Mouse (Mus musculus): ENCODE data around the gene Rnf13.
A peak's percentile ranks its signal among the peaks of the same experiment; 100 is the strongest.

Gene Rnf13

GRCm38 (mm10) chr3:57735511-57736370 is at the start of gene Rnf13:
TSS of gene Rnf13 (plus strand) at chr3:57736062.
- peak; percentile 98 to 99 for DNase-seq

GRCm38 (mm10) chr3:57691772-57692171 is 44.1 kb upstream of the Rnf13 start:
- no peak for DNase-seq

GRCm38 (mm10) chr3:57692719-57693118 is 43.1 kb upstream of the Rnf13 start, which contains the start of gene Ankub1:
TSS of gene Ankub1 (minus strand) at chr3:57692799.
- DNase-seq = no peak

DNA sequence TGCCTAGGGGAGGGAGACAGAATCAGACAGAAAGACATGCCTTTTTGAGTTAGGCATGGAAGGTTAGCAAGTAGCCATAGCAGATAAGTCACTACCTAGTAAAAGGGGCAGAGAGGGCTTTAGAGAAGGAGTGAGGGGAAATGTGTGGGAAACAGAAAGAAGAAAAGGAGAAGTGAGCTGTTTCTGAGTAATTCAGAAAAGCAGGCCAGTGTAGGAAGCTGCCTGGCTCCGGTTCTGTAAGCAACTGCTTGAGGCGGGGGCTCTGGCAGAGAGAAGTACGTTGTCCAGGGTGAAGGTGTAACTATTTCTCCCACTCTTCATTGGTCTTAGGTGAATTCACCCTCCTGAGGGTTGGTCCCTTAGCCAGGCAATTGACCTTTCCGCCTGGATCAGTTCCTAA is 39.6 kb upstream of the Rnf13 start:
- DNase-seq = no peak

DNA sequence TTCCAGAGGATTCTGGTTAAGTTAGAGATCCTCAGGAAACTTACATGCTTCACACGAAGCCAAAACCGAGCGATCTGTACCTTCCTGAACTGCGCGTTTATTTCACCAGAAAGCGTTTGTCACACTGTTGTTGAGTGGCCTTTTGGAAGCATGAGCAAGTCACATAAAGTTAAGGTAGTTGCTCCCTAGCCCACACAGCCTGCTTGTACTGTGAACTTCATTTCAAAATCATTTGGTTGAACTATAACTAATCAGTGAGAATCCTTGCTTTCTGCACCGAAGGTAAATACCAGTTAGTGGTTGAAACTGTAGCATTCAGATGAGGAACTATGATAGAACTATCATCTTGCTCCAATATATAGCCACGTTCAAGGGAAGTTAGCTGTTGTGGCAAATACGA is 39.1 kb upstream of the Rnf13 start:
- no peak for DNase-seq

- DNase-seq = no peak
Observed at GRCm38 (mm10) chr3:57714151-57714550, 21.7 kb upstream of the Rnf13 start.

DNA sequence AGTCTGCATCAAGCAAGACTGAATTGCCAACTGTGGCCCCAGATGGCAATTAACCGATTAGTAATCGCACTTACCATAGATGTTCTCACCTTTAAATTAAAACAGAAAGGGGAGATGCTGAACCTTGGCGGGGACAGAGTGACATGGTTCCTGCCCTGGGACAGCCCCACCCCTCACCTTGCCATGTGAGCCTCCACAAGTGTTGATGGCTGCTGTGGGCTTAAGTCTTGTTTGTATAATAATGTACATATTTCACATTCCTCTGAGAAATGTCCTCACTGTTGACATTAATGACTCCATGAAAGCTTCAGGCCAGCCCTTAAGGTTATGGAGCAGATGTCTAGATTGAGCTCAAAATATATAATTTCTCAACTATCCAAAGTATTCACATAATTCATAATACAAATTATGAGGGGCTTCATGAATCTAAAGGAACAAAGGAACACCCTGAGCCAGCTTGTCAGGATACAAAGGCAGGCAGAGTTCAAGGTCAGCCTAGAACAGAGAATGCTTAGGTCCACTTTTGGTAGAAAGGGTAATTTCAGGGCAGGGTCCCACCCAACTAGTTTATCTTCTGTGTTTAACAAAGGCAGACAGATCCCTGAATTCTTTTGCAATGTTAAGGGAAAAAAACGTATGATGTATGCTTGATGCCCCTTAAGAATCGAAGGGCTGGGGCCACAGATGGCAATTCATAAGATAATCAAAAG is 3.5 kb upstream of the Rnf13 start:
- DNase-seq = no peak

GRCm38 (mm10) chr3:57736419-57737095 is 695 bp downstream of the Rnf13 start:
- no peak for DNase-seq

DNA sequence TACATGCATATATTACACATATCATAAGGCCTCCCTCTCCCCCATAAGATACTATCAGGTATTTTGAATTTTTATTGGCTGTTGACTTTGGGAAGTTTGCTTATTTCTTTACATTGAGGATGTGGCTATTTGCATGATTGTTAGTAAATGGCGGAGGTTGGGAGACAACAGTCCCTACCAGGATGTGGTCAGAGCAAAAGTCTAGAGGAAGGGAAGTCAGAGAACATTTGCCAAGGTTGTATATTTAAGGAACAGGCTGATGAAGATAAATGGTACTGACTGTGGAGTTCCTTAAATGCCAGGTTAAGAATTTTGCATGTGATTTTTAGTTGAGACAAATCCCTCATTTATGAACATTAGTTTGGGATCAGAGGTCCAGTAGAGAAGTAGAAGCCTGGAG is 4.0 kb downstream of the Rnf13 start:
- no peak for DNase-seq

DNA sequence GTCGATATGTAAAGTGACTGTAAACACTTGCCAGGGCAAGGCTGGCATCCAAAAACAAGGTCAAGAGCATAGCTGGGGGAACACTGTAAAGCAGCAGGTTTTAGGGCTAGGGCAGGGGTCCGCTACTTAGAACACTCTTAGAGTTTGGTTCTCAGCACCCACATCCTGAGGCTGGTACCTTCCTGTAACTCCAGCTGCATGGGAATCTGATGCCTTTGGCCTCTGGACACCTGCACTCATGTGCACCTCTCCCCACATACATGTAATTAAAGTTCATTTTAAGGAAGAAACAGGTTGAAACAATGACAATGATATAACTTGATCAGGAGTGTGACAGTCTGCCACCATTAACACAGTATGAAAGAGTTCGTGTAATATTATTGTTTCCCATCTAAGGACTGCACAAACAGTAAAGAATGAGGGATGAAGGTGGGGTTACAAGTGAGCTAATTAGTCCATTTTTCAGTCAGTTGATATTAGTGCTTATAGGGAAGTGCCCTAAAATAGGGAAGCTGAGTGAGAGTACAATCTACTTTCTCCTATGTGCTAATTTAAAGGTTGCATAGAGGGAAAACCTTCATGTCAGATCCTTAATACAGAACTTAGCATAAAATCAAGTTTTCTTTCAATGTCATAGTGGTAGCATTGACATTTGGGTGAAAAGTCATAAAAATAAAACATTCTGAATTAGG is 12.9 kb downstream of the Rnf13 start:
- DNase-seq = no peak

GRCm38 (mm10) chr3:57776915-57777314 is 41.1 kb downstream of the Rnf13 start:
- DNase-seq = no peak

- DNase-seq = peak; percentile 10 to 45
Observed at GRCm38 (mm10) chr3:57788472-57788871, 52.6 kb downstream of the Rnf13 start.

GRCm38 (mm10) chr3:57789005-57789962 is 53.4 kb downstream of the Rnf13 start:
- no peak for DNase-seq

DNA sequence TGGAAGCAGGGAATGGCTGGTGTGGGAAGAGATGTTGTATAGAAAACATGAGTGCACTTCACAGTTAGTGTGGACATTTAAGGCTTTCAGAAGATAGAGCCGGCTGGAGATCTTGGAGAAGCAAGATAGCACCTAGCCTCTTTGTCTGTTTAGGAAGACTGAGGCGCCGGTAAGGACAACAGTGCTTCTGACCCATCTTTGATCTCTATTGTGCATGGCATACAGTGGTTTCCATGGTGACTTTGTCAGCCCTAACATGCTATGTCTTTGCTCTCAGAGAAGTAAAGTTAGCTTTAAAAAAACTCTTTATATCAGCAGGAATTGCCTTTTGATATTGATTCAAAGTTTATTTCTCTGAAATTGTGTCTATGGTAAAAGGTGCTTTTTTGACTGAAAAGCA is 55.2 kb downstream of the Rnf13 start:
- DNase-seq = no peak

DNA sequence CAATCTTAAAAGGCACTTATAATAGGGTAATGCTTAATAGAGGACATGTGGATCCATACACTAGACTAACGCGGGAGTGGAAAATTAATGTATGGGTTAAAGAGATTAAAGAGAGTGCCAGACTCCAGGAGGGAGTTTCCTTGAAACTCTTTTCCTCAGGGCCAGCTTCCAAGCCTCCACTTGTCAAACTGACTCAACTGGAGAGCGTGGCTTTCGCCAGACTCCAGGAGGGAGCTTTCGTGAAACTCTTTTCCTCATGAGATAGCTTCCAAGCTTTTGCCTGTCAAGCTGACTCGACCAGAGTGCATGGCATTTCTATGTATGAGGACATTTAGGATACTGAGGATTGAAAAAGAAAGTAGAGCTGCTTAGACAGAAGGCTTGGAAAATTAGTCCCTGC is 59.2 kb downstream of the Rnf13 start:
- DNase-seq = peak; percentile 6 to 43

- peak; percentile 22 to 26 for DNase-seq
Observed at GRCm38 (mm10) chr3:57815447-57815846, 79.6 kb downstream of the Rnf13 start.

DNA sequence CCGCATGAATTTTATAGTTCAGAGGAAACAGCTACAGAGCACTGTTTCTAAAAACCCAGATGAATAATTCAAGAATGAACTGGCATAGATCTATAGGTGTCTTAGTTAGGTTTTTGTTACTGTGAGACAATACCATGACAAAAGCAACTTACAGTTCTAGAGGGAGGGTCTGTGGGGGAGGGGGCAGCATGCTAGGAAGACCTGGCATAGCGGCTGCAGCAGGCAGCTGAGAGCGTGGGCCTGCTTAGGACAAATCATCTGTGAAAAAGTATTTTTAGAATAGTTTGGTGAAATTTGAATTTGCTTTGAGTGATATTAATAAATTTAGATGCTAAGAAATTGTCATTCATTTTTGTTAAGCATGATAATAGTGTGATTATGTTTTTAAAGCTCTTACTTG is 90.0 kb downstream of the Rnf13 start:
- no peak for DNase-seq

DNA sequence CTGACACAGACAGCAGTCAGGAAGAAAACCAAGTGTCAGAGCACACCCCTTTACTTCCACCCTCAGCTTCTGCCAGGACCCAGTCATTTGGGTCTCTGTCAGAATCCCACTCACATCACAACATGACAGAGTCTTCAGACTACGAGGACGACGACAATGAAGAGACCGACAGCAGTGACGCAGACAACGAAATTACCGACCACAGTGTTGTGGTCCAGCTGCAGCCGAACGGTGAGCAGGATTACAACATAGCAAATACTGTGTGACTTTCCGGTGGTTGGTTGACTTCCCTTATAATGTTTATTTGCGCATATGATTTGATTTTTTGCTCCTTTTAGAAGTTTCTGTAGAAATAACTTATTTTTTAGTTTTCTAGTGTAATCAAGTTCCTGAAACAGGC is 97.7 kb downstream of the Rnf13 start:
- no peak for DNase-seq

GRCm38 (mm10) chr3:57836911-57837310 is 101.0 kb downstream of the Rnf13 start:
- DNase-seq = no peak

DNA sequence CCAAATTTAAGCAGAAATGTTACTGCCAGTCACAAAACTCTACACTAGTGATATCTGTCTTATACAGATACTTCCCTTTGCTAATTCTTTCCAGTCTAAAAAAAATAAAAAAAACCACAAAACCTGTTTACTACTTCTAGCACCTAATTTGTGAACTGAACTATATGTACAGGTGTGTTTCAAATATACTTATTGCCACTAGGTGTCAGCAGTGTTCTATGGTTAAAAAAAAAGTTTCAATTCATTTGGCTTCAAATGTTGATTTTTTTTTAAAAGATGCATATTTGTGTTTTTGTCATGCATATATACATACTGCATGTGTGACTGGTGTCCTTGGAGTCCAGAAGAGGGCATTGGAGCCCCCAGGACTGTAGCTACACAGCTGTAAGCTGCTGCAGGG is 107.9 kb downstream of the Rnf13 start:
- peak; percentile 9 to 39 for DNase-seq

- peak; percentile 40 to 51 for DNase-seq
Observed at GRCm38 (mm10) chr3:57845786-57846661, 110.2 kb downstream of the Rnf13 start.

All from cerebellum, postnatal 14 days (tissue).